Mouse (Mus musculus) MEL-GATA-1-ER (cell line): ENCODE data around the gene 4933406M09Rik.

Experiments used
- DNase-seq: peaks from one replicate; pipeline ENCODE4 v3.0.0-alpha.2; 2012; ENCODE audit warnings: low read depth; ENCODE audit errors: extremely low read depth

The 4933406M09Rik gene

GRCm38 (mm10) chr1:134381051-134381450 is 4.7 kb upstream of the 4933406M09Rik start:
- DNase-seq = no peak

DNA sequence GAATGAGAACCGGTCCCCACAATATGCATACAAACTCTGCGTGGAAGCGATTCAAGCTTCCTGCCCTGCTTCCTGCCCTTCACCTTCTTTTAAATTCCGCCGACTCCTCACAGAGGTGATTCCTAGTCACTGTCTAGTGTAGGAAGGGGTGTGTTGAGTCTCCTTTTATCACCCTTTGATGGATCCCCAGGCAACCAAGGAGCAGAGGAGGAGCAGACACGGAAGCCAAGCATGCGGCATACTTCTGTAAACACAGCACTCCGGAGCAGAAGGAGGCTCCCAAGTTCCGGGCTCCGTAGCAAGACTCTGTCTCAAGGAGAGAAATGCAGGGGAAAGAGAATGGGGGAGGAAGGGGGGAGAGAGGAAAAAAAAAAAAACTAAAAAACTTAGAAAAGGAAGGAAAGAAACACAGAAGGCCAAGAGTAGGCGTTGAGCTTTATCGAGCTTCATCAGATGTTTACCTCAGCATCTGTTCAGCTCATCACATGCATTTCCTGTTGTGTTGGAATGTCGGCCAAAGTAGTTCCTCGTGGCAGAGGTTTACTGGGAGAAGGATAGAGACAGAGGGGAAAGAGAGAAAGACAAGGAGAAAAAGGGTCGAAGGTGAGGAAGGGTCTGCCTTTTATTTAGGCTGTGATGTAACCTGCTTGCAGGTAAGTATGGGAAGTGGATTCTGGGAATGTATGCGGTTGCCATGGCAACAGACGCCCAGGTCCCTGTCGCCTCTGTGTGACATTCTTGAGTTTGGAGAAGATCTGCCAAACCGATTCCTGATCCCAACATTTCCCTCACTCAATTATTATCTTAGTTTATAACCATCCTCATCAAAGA is 3.7 kb upstream of the 4933406M09Rik start:
- DNase-seq = no peak

- DNase-seq = no peak
These were observed 1.2 kb upstream of the 4933406M09Rik start for GRCm38 (mm10) chr1:134384581-134384980.

DNA sequence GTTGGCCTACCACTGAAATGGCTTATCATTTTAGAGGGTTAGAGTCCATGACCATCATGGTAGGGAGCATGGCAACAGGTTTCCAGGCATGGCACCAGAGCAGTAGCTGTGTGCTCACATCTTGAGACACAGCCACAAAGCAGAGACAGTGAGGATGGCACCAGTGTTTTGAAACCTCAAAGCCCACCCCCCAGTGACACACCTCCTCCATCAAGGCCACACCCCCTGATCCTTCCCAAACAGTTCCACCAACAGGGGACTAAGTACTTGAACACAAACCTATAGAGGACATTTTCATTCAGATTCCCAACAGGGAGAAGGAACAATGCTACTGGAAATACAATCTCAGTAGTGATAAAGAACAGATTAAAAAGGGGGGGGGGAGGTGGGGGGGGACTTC is 564 bp upstream of the 4933406M09Rik start:
- no peak for DNase-seq

GRCm38 (mm10) chr1:134393827-134394226 is 8.1 kb downstream of the 4933406M09Rik start:
- no peak for DNase-seq

- no peak for DNase-seq
These were observed 12.5 kb downstream of the 4933406M09Rik start for GRCm38 (mm10) chr1:134398210-134398609.

DNA sequence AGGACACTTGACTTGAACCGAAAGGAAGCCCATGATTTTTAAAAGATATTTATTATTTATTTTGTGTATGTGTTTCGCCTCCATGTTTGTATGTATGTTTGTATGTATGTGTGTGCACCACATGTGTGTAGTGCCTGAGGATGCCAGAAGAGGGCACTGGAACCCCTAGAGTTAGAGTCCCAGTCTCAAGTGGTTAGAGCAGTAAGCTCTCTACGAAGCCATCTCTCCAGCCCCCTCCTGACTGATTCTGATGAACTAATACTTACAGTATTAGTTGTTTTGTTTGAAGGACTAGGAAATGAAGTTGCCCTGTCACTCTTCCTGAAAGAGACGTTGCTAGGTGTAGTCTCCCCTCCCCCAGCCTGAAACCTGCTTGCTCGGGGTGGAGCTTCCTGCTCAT is 14.0 kb downstream of the 4933406M09Rik start:
- no peak for DNase-seq

DNA sequence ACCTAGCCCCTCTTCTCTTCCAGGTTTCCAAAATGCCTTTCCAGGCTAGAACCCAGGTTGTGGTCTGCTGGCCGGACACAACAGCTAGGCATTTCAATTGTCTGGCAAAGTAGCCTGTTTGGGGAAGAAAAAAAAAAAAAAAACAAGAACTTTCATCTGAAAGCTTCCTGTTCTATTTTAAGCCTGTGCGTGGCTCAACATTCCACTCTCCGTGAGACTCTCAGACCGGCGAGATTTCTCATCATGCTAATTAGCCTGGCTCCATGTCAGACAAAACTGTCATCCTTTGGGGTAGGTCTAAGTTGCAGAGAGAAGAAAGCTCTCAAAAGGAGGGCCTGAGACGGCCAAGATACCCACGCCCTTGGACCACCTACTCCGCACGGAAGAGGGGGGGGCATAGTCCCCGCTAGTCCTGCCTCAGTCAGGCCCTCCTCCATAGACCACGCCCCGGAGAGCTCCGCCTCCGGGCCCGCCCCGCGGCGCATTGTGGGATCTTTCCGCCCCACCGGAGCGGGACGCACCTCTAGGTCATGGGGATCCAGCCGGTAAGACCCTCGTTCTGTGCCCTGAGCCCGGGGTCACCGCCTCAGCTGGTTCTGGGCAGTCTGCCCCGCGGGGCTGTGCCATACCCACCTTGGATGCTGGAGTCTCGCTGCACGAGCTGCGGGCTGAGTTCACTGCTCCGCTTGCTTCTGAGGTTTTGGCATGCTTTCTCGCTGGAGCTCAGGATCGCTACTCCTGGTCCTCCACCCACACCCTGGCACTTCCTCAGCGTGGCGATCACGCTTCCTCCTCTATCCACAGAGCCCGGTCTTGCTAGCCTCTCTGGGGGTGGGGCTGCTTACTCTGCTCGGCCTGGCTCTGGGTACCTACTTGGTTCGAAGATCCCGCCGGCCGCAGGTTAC is 20.0 kb downstream of the 4933406M09Rik start, which contains the start of gene Cyb5r1:
Cyb5r1 (plus strand) TSS at position 51 of the 905 bp plus-strand sequence.
- peak; percentile 76 for DNase-seq

GRCm38 (mm10) chr1:134406414-134406771 is 20.7 kb downstream of the 4933406M09Rik start:
- DNase-seq = peak; percentile 39

DNA sequence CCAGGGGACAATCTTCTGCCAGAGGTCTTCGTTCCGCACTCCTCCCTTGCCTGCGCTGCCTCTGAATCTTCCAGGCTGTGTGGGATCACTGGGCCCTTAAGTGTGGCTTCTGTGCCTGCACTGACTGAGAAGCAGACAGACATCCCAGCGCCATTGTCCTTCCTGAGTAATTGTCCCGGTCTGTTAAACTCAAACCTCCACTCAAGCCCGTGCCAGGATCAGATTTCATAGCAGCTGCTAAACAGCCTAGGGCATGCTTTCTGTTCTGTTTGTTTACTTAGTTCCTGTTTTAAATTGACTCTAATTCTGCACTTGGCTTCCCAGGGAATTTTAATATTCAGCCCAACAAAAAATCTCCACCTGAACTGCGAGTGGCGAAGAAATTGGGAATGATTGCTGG is 22.3 kb downstream of the 4933406M09Rik start:
- no peak for DNase-seq

- no peak for DNase-seq
These were observed 26.2 kb downstream of the 4933406M09Rik start for GRCm38 (mm10) chr1:134411706-134412629.

- no peak for DNase-seq
These were observed 28.3 kb downstream of the 4933406M09Rik start for GRCm38 (mm10) chr1:134414038-134414437.

GRCm38 (mm10) chr1:134414501-134415167 is 28.9 kb downstream of the 4933406M09Rik start:
- no peak for DNase-seq

DNA sequence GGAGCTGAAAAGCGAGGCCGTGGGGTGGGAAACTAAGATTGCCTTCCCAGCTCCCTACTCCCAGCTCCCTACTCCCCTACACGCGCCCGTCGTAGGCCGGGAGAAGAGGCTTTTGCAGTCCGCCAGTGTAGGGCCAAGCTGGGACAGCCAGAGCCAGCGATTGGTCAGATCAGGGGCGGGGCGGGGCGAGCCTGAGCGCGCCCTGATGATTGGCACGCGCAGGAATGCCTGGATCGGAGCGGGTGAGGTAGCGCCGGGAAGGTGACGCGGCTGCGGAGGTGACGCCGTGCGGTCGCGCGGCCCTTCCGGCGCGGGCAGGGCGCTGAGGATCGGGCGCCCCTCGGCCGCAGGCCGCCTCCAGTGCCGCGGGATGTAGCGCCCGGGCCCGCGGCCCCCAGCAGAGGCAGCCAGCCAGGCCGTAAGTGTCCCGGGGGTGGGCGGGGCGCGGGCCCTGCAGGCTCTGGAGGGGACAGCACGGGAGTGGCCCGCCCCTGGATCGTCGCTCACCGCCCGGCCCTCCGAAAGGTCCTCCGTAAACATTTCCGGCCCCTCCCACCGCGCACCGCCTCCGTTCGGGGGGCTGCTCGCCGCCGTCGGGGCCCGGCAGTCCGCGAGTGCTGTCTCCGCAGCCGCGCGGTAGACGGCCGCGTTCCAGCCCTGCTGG is 29.6 kb downstream of the 4933406M09Rik start, which contains the start of gene Adipor1:
Adipor1 (plus strand) TSS at position 211 of the 664 bp plus-strand sequence.
- peak; percentile 87 for DNase-seq

GRCm38 (mm10) chr1:134418414-134418975 is 32.8 kb downstream of the 4933406M09Rik start:
- no peak for DNase-seq

GRCm38 (mm10) chr1:134419176-134419575 is 33.4 kb downstream of the 4933406M09Rik start:
- DNase-seq = no peak

GRCm38 (mm10) chr1:134419751-134420458 is 34.2 kb downstream of the 4933406M09Rik start:
- no peak for DNase-seq

DNA sequence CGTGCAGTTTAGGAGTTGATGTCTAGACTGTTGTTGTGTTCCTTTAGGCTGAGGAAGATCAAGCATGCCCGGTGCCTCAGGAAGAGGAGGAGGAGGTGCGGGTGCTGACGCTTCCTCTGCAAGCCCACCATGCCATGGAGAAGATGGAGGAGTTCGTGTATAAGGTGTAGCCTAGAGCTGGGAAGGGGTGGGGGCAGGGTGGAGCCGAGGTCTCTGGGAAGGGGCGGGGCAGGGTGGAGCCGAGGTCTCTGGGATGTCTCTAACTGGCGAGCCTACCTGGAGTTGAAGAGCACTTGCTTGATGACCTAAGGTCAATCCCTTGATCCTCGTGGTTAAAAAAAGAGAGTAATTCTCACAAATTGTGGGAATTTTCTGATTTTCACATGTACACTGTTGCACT is 38.2 kb downstream of the 4933406M09Rik start:
- no peak for DNase-seq

DNA sequence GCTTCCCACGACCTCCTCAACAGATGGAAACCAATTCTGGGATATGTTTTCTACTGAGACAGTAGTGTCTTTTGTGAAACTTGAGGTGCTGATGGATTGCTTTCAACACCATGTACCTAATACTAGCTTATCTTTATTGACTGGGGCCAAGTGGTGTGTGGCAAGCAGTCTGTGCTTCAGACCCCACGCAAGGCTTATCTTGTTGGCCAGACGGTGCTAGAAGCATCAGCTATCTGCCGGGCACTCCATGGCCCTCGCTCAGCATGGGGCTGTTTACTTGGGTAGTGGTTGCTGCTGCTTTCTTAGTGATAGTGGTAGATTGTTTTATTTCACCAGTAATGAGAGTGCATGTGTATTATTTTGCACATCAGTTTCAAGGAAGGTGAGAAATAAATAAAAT is 40.5 kb downstream of the 4933406M09Rik start:
- peak; percentile 91 for DNase-seq
